In genomic region chr17:65193341-65193740, GRCm38 (mm10) we compare ENCODE assay signal across 29 mouse cellular contexts.
"Had no signal": no experiment of that assay in that cellular context is flagged by ENCODE, and none has a peak within 500 bp of the region (broad histone marks: within the 10 kb centered on the region; RNA-seq: fewer than 3 reads in every experiment).

No protein-coding gene starts in this region.

- DNase-seq: layer of hippocampus, postnatal 36 days; left cerebral cortex, postnatal 4 days; liver; liver, embryonic 13.5 days; liver, postnatal 0 days; lung, adult 18-20 months; lung, adult 2 months; lung, embryonic 14.5 days; lung, postnatal 10 days; lung, postnatal 14 days; lung, postnatal 36 days; lung, postnatal 4 days had no signal

- H3K9me3 ChIP-seq: limb, embryonic 10.5 days; limb, embryonic 12.5 days; limb, embryonic 13.5 days; limb, embryonic 15.5 days; liver, embryonic 13.5 days; liver, embryonic 15.5 days; lung, embryonic 15.5 days; midbrain, embryonic 10.5 days; midbrain, embryonic 12.5 days; midbrain, embryonic 13.5 days; midbrain, embryonic 15.5 days had no signal

- H3K4me2 ChIP-seq: limb, embryonic 12.5 days; limb, embryonic 13.5 days; limb, embryonic 15.5 days; liver, embryonic 11.5 days; liver, embryonic 12.5 days; liver, embryonic 13.5 days; liver, embryonic 15.5 days; lung, embryonic 14.5 days; lung, embryonic 15.5 days; midbrain, embryonic 12.5 days; midbrain, embryonic 13.5 days; midbrain, embryonic 15.5 days had no signal

- H3K4me3 ChIP-seq: left cerebral cortex, adult 2 months; limb, embryonic 10.5 days; limb, embryonic 12.5 days; limb, embryonic 13.5 days; limb, embryonic 15.5 days; liver, embryonic 12.5 days; liver, embryonic 13.5 days; liver, embryonic 15.5 days; lung, embryonic 15.5 days; midbrain, embryonic 10.5 days; midbrain, embryonic 12.5 days; midbrain, embryonic 13.5 days; midbrain, embryonic 15.5 days; myocyte had no signal

- H3K27ac ChIP-seq: left cerebral cortex, adult 2 months; limb, embryonic 10.5 days; limb, embryonic 12.5 days; limb, embryonic 13.5 days; limb, embryonic 15.5 days; liver, embryonic 12.5 days; liver, embryonic 13.5 days; liver, embryonic 14.5 days; liver, embryonic 15.5 days; lung, embryonic 15.5 days; macrophage; midbrain, embryonic 10.5 days; midbrain, embryonic 12.5 days; midbrain, embryonic 13.5 days; midbrain, embryonic 15.5 days had no signal

- H3K27me3 ChIP-seq: limb, embryonic 12.5 days; limb, embryonic 13.5 days; limb, embryonic 15.5 days; liver, embryonic 12.5 days; liver, embryonic 13.5 days; liver, embryonic 15.5 days; lung, embryonic 15.5 days; midbrain, embryonic 12.5 days; midbrain, embryonic 13.5 days; midbrain, embryonic 15.5 days had no signal

- ATAC-seq: liver, embryonic 12.5 days; liver, postnatal 0 days; lung, postnatal 0 days; midbrain, embryonic 15.5 days had no signal

- H3K36me3 ChIP-seq: limb, embryonic 10.5 days; limb, embryonic 12.5 days; limb, embryonic 13.5 days; limb, embryonic 15.5 days; liver, embryonic 12.5 days; liver, embryonic 13.5 days; liver, embryonic 15.5 days; lung, embryonic 15.5 days; midbrain, embryonic 10.5 days; midbrain, embryonic 12.5 days; midbrain, embryonic 13.5 days; midbrain, embryonic 15.5 days had no signal

- H3K4me1 ChIP-seq: limb, embryonic 12.5 days; limb, embryonic 15.5 days; liver, embryonic 12.5 days; liver, embryonic 13.5 days; liver, embryonic 15.5 days; lung, embryonic 15.5 days; midbrain, embryonic 12.5 days; midbrain, embryonic 15.5 days had no signal

- H3K9ac ChIP-seq: limb, embryonic 12.5 days; limb, embryonic 13.5 days; limb, embryonic 15.5 days; liver, embryonic 12.5 days; liver, embryonic 13.5 days; liver, embryonic 14.5 days; liver, embryonic 15.5 days; liver, postnatal 0 days; lung, embryonic 14.5 days; lung, embryonic 15.5 days; midbrain, embryonic 12.5 days; midbrain, embryonic 13.5 days; midbrain, embryonic 15.5 days had no signal
